Mouse (Mus musculus) bone marrow macrophage, adult 2 months (primary cell): ENCODE results near the gene Sgce.

Source experiments
- CTCF ChIP-seq: IDR thresholded peaks from 2 replicates; pipeline ENCODE4 v1.5.1; 2012; ENCODE audit warnings: low read depth, mild to moderate bottlenecking, low read length, moderate library complexity
- POLR2A ChIP-seq: IDR thresholded peaks from 2 replicates; pipeline ENCODE4 v1.6.1; 2012; ENCODE audit warnings: mild to moderate bottlenecking, low read depth, low read length, borderline replicate concordance

DNA sequence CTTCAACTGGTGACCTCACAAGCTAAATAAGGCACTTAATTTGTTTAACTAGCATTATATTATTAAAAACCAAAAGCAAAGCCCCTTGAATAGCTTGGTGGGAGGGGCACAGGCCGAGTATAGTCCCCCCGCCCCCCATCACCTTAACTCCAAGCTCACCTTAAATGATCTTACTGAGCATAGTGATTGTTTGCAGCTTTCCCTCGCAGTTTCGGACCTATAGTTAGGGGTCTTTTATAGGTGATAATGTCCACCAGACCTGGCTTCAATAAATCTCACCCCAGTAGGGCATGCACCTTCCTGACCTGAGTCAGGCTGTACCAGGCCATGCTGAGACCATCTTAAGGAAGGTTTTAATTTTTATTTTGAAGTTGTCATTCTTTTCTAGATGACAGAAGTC, 4.3 kb upstream of the Sgce start:
- TF ChIP-seq CTCF (no peak), POLR2A (no peak)
